Mouse (Mus musculus) right cerebral cortex, postnatal 10 days (tissue): ENCODE measurements around the gene Spsb3.

Source experiments
- DNase-seq, 2 experiments: peaks; one replicate each; pipeline ENCODE4 v3.0.0; 2021; ENCODE audit warnings: low spot score in 2 of 2

Spsb3 gene

GRCm38 (mm10) chr17:24896241-24896992 is 10.0 kb downstream of the Spsb3 start, which contains the start of gene Nme3:
Gene Nme3, plus strand, starts transcription at chr17:24896500.
- DNase-seq: peak; percentile 85 to 87

GRCm38 (mm10) chr17:24896993-24897269 is 10.5 kb downstream of the Spsb3 start:
- no peak for DNase-seq

GRCm38 (mm10) chr17:24897600-24897999 is 11.2 kb downstream of the Spsb3 start:
- DNase-seq: no peak

- no peak for DNase-seq
These were observed 11.8 kb downstream of the Spsb3 start for GRCm38 (mm10) chr17:24898041-24898854.

GRCm38 (mm10) chr17:24899153-24899552 is 12.7 kb downstream of the Spsb3 start:
- DNase-seq: no peak

- DNase-seq: peak in 1 of 2 experiments; percentile 30
These were observed 13.6 kb downstream of the Spsb3 start for GRCm38 (mm10) chr17:24900014-24900413.

- DNase-seq: peak in 1 of 2 experiments; percentile 21
These were observed 15.7 kb downstream of the Spsb3 start for GRCm38 (mm10) chr17:24902124-24902523.

GRCm38 (mm10) chr17:24902671-24903474 is 16.4 kb downstream of the Spsb3 start:
- DNase-seq: peak in 1 of 2 experiments; percentile 42

GRCm38 (mm10) chr17:24903767-24904166 is 17.3 kb downstream of the Spsb3 start:
- no peak for DNase-seq

GRCm38 (mm10) chr17:24907591-24907990 is 21.1 kb downstream of the Spsb3 start:
- DNase-seq: no peak

- DNase-seq: no peak
These were observed 27.5 kb downstream of the Spsb3 start for GRCm38 (mm10) chr17:24913984-24914383.

- DNase-seq: no peak
These were observed 36.8 kb downstream of the Spsb3 start for GRCm38 (mm10) chr17:24923246-24923645.

- no peak for DNase-seq
These were observed 43.1 kb downstream of the Spsb3 start for GRCm38 (mm10) chr17:24929506-24929905.

- no peak for DNase-seq
These were observed 46.0 kb downstream of the Spsb3 start for GRCm38 (mm10) chr17:24932431-24932830.

- no peak for DNase-seq
These were observed 46.7 kb downstream of the Spsb3 start for GRCm38 (mm10) chr17:24933163-24933562.

- no peak for DNase-seq
These were observed 48.5 kb downstream of the Spsb3 start for GRCm38 (mm10) chr17:24934926-24935325.

GRCm38 (mm10) chr17:24935666-24936065 is 49.2 kb downstream of the Spsb3 start:
- DNase-seq: no peak

- DNase-seq: peak; percentile 97
These were observed 50.1 kb downstream of the Spsb3 start, which contains the start of gene Mapk8ip3 for GRCm38 (mm10) chr17:24936259-24937237. Gene Mapk8ip3, minus strand, starts transcription at chr17:24936977.

GRCm38 (mm10) chr17:24937266-24937665 is 50.8 kb downstream of the Spsb3 start:
- DNase-seq: no peak
